Mouse (Mus musculus) liver, embryonic 16.5 days (tissue): ENCODE measurements around the gene Shb. TPM values are rescaled to one million over a fixed set of nuclear protein-coding genes. Genes with fewer than 3 reads are reported as not detected.
A peak's percentile ranks its signal among the peaks of the same experiment; 100 is the strongest.

Source experiments
- ATAC-seq: fragments of 200-750 bp; cut with Nextera tagmentation; 2 replicates; pipeline ENCODE4 v1.8.0; 2017; ENCODE audit warnings: low read depth, mild to moderate bottlenecking, moderate number of reproducible peaks, moderate library complexity
- H3K27ac ChIP-seq: fragments of 300-500 bp; sonication (generic); 2 replicates; pipeline ENCODE4 v1.5.1; 2014; ENCODE audit warnings: mild to moderate bottlenecking, low read length
- H3K27me3 ChIP-seq: fragments of 300-500 bp; sonication (generic); 2 replicates; pipeline ENCODE4 v1.6.1; 2014; ENCODE audit warnings: low read depth, low read length, mixed read lengths; ENCODE audit not compliant: control insufficient read depth, insufficient read depth
- H3K36me3 ChIP-seq: fragments of 300-500 bp; sonication (generic); 2 replicates; pipeline ENCODE4 v1.6.1; 2014; ENCODE audit warnings: mild to moderate bottlenecking; ENCODE audit not compliant: control insufficient read depth, insufficient read depth
- H3K4me1 ChIP-seq: fragments of 300-500 bp; sonication (generic); 2 replicates; pipeline ENCODE4 v1.6.1; 2014; ENCODE audit warnings: low read depth, low read length, mixed read lengths; ENCODE audit not compliant: control insufficient read depth
- H3K4me2 ChIP-seq: fragments of 300-500 bp; sonication (generic); 2 replicates; pipeline ENCODE4 v1.6.1; 2014; ENCODE audit warnings: low read depth, low read length, mixed read lengths
- H3K4me3 ChIP-seq: fragments of 300-500 bp; sonication (generic); 2 replicates; pipeline ENCODE4 v1.5.1; 2014; ENCODE audit warnings: low read depth, mild to moderate bottlenecking, low read length
- H3K9ac ChIP-seq: fragments of 300-500 bp; sonication (generic); 2 replicates; pipeline ENCODE4 v1.6.1; 2014; ENCODE audit warnings: low read depth, low read length
- H3K9me3 ChIP-seq: fragments of 300-500 bp; sonication (generic); replicated peaks from 2 replicates; pipeline ENCODE4 v1.6.1; 2016; ENCODE audit warnings: low read length; ENCODE audit not compliant: control insufficient read depth
- WGBS: fragments of 180-500 bp; shearing (Covaris S2); extraction: QIAGEN DNeasy Blood & Tissue Kit; methylation state at CpG from one replicate; pipeline ENCODE4 v1.1.7; 2014; ENCODE audit not compliant: insufficient replicate concordance; 5-methylcytosine and 5-hydroxymethylcytosine counted together
- polyA plus RNA-seq: library from polyadenylated mRNA; unstranded; fragments of >200 nt; fragmentation: Nextera tagmentation; extraction: Ambion mirVana; gene quantifications from 2 replicates; pipeline ENCODE4 v1.2.1, GENCODE M21; 2015

The Shb gene
- polyA plus RNA-seq = 1.4 and 1.5 TPM in 2 replicates

DNA sequence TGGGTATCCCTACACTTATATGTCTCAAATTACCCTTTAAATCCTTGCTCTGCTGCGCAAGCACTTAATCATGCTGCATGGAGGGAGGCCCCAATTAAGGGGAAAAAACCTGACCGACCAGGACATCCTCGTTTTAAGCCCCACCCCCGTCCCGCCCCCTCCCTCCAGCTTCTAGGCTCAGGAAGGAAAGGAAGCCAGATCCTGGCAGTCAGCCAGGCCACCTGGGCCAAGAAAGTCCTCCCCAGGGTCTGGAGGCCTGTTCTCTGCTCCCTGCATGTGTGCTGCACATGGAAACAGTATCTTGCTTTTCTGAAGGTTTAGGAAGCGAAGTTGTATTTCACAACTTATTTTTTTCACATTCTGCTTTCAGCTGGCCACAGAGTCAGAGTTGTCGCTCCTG is at the start of gene Shb:
TSS of gene Shb (minus strand) at position 96 of the 400 bp plus-strand sequence.
- no peaks in the 10 kb centered on the region for H3K9me3 ChIP-seq
- H3K4me3 ChIP-seq = peak within 1 kb of the TSS; percentile 89
- no peaks in the 10 kb centered on the region for H3K36me3 ChIP-seq
- ATAC-seq = no peak
- H3K27ac ChIP-seq = peak within 1 kb of the TSS; percentile 96
- H3K4me1 ChIP-seq = peaks cover 36% of the 10 kb centered on the region
- H3K4me2 ChIP-seq = peak within 1 kb of the TSS; percentile 100
- H3K9ac ChIP-seq = peak within 1 kb of the TSS; percentile 73
- H3K27me3 ChIP-seq = no peaks in the 10 kb centered on the region; the same call in 1 of the 2 replicates
- WGBS = 11% methylated on average over 7 of the region's 7 CpGs

DNA sequence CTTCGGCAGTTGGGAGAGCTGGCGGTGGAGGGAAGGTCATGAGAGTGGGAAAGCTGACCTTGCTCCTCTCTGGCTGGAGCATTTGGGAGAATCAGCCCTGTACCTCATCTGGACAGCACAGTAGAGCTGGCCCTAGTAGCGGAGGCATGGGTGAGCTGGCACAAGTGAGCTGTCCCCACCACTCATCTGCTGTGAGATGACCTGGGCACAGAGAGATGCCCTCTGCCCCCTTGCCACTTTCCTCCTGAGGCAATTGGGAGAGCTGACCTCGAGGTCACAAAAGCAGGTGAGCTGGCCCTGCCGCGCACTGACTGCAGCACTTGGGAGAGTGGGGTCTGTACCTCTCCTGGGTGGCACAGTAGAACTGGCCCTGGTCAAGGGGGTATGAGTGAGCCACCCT is 48.8 kb upstream of the Shb start:
- H3K9ac ChIP-seq = no peak overlapping the region
- 59% methylated on average over 6 of the region's 6 CpGs for WGBS
- no peaks in the 10 kb centered on the region; the same call in 1 of the 2 replicates for H3K27me3 ChIP-seq
- H3K27ac ChIP-seq = no peak overlapping the region
- H3K36me3 ChIP-seq = no peaks in the 10 kb centered on the region
- no peak for ATAC-seq
- no peak overlapping the region for H3K4me3 ChIP-seq
- H3K4me2 ChIP-seq = no peak overlapping the region
- no peaks in the 10 kb centered on the region; the same call in 1 of the 2 replicates for H3K4me1 ChIP-seq
- no peaks in the 10 kb centered on the region for H3K9me3 ChIP-seq

DNA sequence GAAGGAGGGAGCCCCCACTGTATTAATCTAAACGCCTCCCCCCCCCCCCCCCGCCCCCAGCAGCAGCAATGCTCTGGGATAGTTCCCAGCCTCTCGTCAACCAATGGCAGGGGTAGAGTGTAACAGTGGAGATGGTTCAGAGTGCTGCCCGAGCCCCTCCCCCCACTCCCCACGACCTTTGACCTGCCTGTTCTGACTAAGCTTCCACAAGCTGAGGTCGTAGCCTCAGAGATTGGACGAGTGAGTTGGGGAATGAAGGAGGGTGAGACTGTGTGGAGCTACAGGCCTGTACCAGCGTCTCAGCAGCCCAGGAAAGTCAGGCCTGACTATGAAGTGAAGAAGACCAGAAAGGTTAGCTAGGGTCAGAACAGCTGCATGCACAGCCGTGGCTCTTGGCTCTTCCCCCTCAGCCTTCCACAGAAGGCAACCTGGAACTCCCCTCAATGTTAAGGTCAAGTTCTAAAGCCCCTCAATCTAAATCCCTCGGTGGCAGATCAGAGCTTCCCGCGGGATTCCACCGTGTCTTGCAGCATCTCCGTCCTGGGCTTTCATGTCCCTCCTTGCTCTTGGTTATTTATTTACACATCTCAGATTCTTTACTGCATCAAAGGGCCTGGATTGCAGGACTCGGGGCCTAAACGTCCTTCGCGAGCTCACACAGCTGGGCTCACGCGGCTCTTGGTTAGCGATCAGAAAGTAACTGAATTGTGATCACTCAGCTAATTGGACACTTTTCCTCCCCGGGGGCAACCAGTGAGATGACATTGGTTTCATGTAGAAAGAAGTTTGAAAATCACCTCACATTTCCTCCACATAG is 46.5 kb upstream of the Shb start:
- WGBS = 46% methylated on average over 21 of the region's 22 CpGs

DNA sequence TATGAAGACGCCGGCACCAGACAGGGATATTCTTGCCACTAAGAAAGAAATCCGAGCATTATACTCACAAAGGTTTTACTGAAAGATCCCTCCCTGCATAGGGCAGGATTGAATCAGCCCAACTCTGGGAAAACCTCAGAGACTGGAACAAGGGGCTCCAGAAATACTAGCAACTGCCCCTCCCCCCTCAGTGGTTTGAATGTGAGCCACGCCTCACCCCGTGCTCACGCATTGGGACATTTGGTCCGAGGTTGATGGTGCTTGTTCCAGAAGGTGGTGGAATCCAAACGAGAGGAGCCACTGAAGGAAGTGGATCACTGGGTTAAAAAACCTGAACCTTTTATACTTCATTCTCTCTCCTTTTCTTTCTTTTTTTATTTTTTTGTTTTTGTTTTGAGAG is 45.4 kb upstream of the Shb start:
- no peak for ATAC-seq
- 55% methylated on average over 8 of the region's 8 CpGs for WGBS
- no peak overlapping the region for H3K27ac ChIP-seq
- no peaks in the 10 kb centered on the region for H3K27me3 ChIP-seq
- H3K36me3 ChIP-seq = no peaks in the 10 kb centered on the region
- no peak overlapping the region for H3K4me2 ChIP-seq
- no peak overlapping the region for H3K9ac ChIP-seq
- H3K4me1 ChIP-seq = no peaks in the 10 kb centered on the region; the same call in 1 of the 2 replicates
- H3K4me3 ChIP-seq = no peak overlapping the region
- no peaks in the 10 kb centered on the region for H3K9me3 ChIP-seq

More for the DNA sequence above, 46.5 kb upstream of the Shb start:
- Histone ChIP-seq H3K27ac (no peak overlapping the region), H3K9ac (no peak overlapping the region), H3K4me2 (no peak overlapping the region), H3K4me3 (no peak overlapping the region), H3K4me1 (no peaks in the 10 kb centered on the region; the same call in 1 of the 2 replicates), H3K9me3 (no peaks in the 10 kb centered on the region), H3K27me3 (no peaks in the 10 kb centered on the region), H3K36me3 (no peaks in the 10 kb centered on the region)
- ATAC-seq = peak; percentile 56

DNA sequence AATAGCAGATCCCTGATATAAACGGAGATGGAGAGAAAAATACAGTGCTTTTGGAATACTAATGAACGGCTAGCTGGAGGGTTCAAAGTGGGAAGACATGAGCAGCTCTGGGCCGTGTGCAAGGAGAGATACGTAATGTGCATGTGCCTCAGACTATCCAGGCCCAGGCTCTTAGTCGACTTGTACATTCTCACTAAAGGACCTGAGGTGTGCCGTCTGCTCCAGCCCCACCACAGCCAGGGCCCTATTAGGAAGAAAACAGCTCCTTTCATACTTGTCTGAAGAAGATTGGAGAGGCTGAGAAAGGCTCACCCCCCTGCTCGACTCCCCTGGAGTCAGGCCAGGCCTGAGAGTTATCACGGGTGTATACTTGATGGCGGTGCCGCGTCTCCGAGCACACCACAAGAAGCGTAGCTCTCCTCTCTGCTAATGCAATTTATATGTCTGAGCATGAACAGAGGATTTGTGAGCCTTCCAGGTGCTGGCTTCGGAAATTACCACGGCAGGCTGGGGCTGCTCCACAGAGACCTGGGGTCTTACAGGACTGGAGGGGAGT is 42.4 kb upstream of the Shb start:
- no peaks in the 10 kb centered on the region for H3K9me3 ChIP-seq
- H3K36me3 ChIP-seq = no peaks in the 10 kb centered on the region
- WGBS = 67% methylated on average over 15 of the region's 15 CpGs
- no peaks in the 10 kb centered on the region; the same call in 1 of the 2 replicates for H3K4me1 ChIP-seq
- no peak overlapping the region for H3K4me3 ChIP-seq
- no peaks in the 10 kb centered on the region for H3K27me3 ChIP-seq
- no peak overlapping the region for H3K27ac ChIP-seq
- H3K4me2 ChIP-seq = no peak overlapping the region
- no peak overlapping the region for H3K9ac ChIP-seq
- ATAC-seq = no peak

DNA sequence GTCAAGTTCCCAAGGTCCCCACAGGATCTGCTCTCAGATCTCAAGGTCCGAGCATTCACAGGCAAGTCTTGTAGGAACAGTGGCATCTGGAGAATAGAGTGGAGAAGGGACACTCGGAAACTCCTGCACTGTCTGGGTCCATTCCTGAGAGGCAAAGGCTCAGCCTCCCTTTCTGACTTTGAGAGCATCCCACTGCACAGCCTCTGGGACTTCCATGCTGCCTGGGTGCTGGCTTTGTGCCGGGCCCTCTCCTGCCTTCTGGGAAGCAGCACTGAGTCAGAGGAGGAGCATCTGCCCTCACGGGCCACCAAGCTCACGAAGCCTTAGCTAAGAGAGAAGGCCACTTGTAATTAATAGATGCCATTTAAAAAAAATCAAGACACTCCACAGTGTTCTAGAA is 37.3 kb upstream of the Shb start:
- ATAC-seq = no peak
- Histone ChIP-seq H3K4me3 (no peak overlapping the region), H3K4me1 (no peaks in the 10 kb centered on the region), H3K36me3 (no peaks in the 10 kb centered on the region), H3K9ac (no peak overlapping the region), H3K4me2 (no peak overlapping the region), H3K27ac (no peak overlapping the region), H3K27me3 (no peaks in the 10 kb centered on the region), H3K9me3 (no peaks in the 10 kb centered on the region)
- 50% methylated on average over 5 of the region's 5 CpGs for WGBS

DNA sequence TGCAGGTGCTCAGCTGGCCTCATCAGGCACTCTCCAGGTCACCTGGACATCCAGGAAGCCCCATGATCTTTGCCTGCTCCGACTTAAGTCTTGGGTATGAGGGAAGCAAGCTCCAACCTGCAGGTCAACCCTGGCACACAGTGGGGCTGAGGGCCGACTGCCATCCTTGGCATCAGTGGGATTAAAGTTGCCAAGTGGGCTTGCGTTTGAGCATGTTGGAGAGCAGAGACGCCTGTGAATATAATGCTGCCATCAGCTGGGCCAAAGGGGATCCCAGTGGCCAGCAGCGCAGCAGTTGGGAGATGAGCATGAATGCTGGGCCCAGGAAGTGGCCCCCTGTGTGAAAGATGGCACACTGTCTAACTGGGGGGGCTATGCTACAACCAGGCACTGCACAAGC is 25.9 kb upstream of the Shb start:
- H3K27ac ChIP-seq = no peak overlapping the region
- no peak overlapping the region for H3K4me2 ChIP-seq
- no peaks in the 10 kb centered on the region for H3K36me3 ChIP-seq
- H3K4me1 ChIP-seq = no peaks in the 10 kb centered on the region
- H3K9me3 ChIP-seq = no peaks in the 10 kb centered on the region
- WGBS = 63% methylated on average over 5 of the region's 5 CpGs
- no peak for ATAC-seq
- no peak overlapping the region for H3K9ac ChIP-seq
- H3K27me3 ChIP-seq = no peaks in the 10 kb centered on the region
- H3K4me3 ChIP-seq = no peak overlapping the region

DNA sequence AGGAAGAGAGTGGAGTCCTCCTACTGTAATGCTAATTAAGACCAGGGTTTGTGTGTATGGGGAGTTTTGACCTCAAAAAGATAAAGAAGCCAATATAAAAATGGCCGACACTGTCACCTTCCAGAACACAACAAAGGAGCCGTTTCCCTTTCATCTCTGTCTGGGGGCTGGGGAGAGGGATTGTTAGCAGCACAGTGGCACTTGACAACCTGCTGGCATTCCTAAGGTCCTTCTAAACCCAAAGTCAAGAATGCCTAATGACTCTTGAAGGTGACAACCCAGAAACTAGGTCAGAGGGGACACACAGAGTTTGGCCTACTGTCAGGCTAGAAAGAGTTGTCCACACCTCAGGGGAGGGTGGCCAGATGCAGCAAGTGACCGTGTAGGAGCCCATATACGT is 20.3 kb upstream of the Shb start:
- no peak overlapping the region for H3K9ac ChIP-seq
- no peaks in the 10 kb centered on the region for H3K27me3 ChIP-seq
- no peaks in the 10 kb centered on the region for H3K36me3 ChIP-seq
- no peaks in the 10 kb centered on the region for H3K4me1 ChIP-seq
- 44% methylated on average over 4 of the region's 4 CpGs for WGBS
- no peak overlapping the region for H3K4me2 ChIP-seq
- no peak overlapping the region for H3K4me3 ChIP-seq
- H3K9me3 ChIP-seq = no peaks in the 10 kb centered on the region
- H3K27ac ChIP-seq = no peak overlapping the region
- no peak for ATAC-seq

DNA sequence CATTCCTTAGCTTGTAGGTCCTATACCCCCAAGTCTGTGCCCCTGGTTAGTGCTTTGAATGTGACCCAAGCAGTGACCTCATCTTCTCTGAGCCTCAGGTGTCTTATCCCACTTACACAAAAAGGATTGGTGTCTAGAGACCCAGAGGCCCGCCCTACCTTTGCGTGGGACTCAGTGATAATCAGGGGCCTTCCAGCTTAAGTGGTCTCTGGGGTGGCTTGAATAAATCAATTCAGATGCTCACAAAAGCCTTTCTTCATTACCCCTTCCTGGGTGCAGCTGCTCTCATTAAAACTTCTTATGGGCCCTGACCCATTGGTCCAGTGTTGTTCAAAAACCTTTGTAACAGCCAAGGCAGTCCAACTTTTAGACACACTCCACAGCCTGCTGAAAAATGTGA is 18.7 kb upstream of the Shb start:
- H3K4me1 ChIP-seq = no peaks in the 10 kb centered on the region
- H3K9me3 ChIP-seq = no peaks in the 10 kb centered on the region
- no peaks in the 10 kb centered on the region for H3K36me3 ChIP-seq
- WGBS = 68% methylated on average over 2 of the region's 2 CpGs
- no peak for ATAC-seq
- no peaks in the 10 kb centered on the region for H3K27me3 ChIP-seq
- no peak overlapping the region for H3K27ac ChIP-seq
- no peak overlapping the region for H3K9ac ChIP-seq
- H3K4me2 ChIP-seq = no peak overlapping the region
- H3K4me3 ChIP-seq = no peak overlapping the region
